Mouse (Mus musculus): ENCODE data around the gene Prr18. TPM values are rescaled to one million over a fixed set of nuclear protein-coding genes. Genes with fewer than 3 reads are reported as not detected.

Prr18 gene
- total and polyA plus RNA-seq, 2 experiments from 2014 or later, result 15.7 to 31.5 TPM

- H3K27me3 ChIP-seq (ENCODE audit: insufficient read depth, low read length), result no peaks in the 10 kb centered on the region
- WGBS, result 76% methylated on average over 5 of the region's 5 CpGs
- no peak overlapping the region for H3K4me3 ChIP-seq (ENCODE audit: low read depth, low read length)
- H3K4me1 ChIP-seq (ENCODE audit: insufficient read depth, low read length), result no peaks in the 10 kb centered on the region
- H3K9me3 ChIP-seq (ENCODE audit: low read length), result no peaks in the 10 kb centered on the region
- H3K36me3 ChIP-seq (ENCODE audit: insufficient read depth, low read length), result peaks cover 22% of the 10 kb centered on the region
- no peak overlapping the region for H3K27ac ChIP-seq (ENCODE audit: low read depth, low read length)
- H3K4me2 ChIP-seq (ENCODE audit: low read depth, low read length, poor library complexity, severe bottlenecking), result no peak overlapping the region
- H3K9ac ChIP-seq (replicated peaks; ENCODE audit: low read length, poor library complexity, severe bottlenecking), result no peak overlapping the region
- DNase-seq (ENCODE audit: low spot score), result no peak
- TF ChIP-seq CTCF (IDR thresholded peaks at IDR 0.05), result no peak
- no peak for ATAC-seq (ENCODE audit: low FRiP score)
Measured at GRCm38 (mm10) chr17:8330602-8331001, 6.7 kb upstream of the Prr18 start.

DNA sequence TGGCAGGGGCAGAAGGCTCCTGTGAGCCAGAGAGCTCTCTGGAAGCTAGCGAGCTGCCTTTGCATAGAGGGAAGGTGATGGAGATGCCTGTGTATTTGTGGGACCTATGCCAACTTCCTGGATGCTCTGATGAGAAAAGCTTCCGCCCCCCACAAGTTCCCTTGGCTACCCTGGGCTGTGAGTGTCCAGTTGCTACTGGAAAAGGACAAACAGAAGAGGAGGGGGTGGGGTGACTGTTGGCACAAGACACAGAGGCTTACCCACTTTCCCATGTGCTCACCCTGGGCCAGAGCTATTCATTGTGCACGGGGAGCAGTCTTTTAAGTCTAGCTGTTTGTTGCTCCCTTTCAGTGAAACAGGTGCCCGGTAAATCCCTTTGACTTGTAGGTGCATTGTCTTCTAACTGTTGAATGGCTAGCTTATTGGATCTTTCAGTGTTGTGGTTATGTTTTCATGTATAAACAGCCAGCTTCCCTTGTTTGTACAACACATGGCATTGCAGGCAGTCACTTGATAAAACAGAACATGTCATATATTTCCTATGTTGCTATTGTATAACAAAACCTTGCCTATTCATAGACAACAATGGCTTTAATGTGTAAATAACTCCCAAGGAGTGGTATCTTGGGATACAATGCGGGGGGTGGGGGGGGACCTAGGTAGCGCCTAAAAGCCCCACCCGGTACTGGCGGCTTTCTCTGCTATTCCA, 2.6 kb downstream of the Prr18 start:
- DNase-seq (ENCODE audit: low spot score) (peak; percentile 90), ATAC-seq (ENCODE audit: low FRiP score) (peak; percentile 73)
- Histone ChIP-seq H3K4me3 (ENCODE audit: low read depth, low read length) (peak overlapping the region; percentile 75), H3K4me1 (ENCODE audit: insufficient read depth, low read length) (peaks cover 22% of the 10 kb centered on the region), H3K27ac (ENCODE audit: low read depth, low read length) (peak overlapping the region; percentile 95), H3K4me2 (ENCODE audit: low read depth, low read length, poor library complexity, severe bottlenecking) (peak overlapping the region; percentile 98), H3K9ac (replicated peaks; ENCODE audit: low read length, poor library complexity, severe bottlenecking) (peak overlapping the region; percentile 95), H3K9me3 (ENCODE audit: low read length) (no peaks in the 10 kb centered on the region), H3K27me3 (ENCODE audit: insufficient read depth, low read length) (no peaks in the 10 kb centered on the region), H3K36me3 (ENCODE audit: insufficient read depth, low read length) (no peaks in the 10 kb centered on the region)
- no peak for TF ChIP-seq CTCF (IDR thresholded peaks at IDR 0.05)
- WGBS, result 11% methylated on average over 8 of the region's 8 CpGs

DNA sequence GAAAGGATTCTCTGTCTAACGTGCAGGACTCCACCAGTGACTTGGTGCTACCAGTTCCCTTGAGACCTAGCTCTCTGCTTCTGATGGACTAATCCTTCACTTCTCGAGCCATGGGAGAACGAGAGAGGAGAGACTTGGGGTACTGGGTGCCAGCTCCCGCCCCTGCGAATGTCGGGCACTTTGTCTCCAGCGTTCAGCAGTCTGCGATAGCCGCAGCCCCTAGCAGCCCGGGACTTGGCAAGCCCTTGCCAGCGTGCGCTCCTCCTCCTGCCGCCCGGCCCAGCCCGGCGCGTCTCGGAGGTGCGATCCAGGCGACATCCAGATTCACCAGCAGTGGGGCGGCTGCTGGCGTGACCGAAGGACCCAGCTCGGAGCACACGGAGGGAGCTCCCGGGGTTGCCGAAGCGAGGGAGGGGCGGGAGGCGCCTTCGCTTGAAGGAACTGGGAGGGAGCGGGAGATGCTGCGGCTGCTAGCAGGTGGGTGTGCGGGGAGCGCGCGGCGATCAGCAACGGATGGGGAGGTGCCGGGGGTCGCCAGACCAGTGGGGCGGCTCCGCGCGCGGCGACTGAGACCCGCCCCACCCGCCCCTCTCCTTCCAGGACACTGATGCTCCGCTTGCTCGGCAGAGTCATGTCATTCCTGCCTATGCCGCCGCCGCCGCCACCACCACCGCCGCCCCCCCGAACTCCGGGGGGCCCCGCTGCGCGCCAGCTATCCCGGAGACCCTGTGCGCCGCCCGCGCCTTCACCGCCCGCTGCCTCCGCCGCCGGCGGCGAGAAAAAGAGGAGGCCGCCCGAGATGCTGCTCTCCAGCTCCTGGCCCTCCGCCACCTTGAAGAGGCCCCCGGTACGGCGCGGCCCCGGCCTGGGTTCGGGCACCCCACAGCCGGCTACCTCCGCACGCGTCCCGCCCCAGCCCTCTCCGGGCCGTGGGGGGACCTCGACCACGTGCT, 3.4 kb downstream of the Prr18 start:
- H3K27me3 ChIP-seq (ENCODE audit: insufficient read depth, low read length), result no peaks in the 10 kb centered on the region
- ATAC-seq (ENCODE audit: low FRiP score) (peak; percentile 82), DNase-seq (ENCODE audit: low spot score) (peak; percentile 82)
- WGBS, result under 1% methylated on average over 45 of the region's 92 CpGs
- H3K4me1 ChIP-seq (ENCODE audit: insufficient read depth, low read length), result peaks cover 22% of the 10 kb centered on the region
- peak overlapping the region; percentile 75 for H3K4me3 ChIP-seq (ENCODE audit: low read depth, low read length)
- peak overlapping the region; percentile 98 for H3K4me2 ChIP-seq (ENCODE audit: low read depth, low read length, poor library complexity, severe bottlenecking)
- no peaks in the 10 kb centered on the region for H3K9me3 ChIP-seq (ENCODE audit: low read length)
- peak overlapping the region; percentile 95 for H3K27ac ChIP-seq (ENCODE audit: low read depth, low read length)
- 0 out of 2 replicates have a peak, but pooled peaks have one; percentile 1 for TF ChIP-seq CTCF (IDR thresholded peaks at IDR 0.05)
- peak overlapping the region; percentile 95 for H3K9ac ChIP-seq (replicated peaks; ENCODE audit: low read length, poor library complexity, severe bottlenecking)
- H3K36me3 ChIP-seq (ENCODE audit: insufficient read depth, low read length), result no peaks in the 10 kb centered on the region

DNA sequence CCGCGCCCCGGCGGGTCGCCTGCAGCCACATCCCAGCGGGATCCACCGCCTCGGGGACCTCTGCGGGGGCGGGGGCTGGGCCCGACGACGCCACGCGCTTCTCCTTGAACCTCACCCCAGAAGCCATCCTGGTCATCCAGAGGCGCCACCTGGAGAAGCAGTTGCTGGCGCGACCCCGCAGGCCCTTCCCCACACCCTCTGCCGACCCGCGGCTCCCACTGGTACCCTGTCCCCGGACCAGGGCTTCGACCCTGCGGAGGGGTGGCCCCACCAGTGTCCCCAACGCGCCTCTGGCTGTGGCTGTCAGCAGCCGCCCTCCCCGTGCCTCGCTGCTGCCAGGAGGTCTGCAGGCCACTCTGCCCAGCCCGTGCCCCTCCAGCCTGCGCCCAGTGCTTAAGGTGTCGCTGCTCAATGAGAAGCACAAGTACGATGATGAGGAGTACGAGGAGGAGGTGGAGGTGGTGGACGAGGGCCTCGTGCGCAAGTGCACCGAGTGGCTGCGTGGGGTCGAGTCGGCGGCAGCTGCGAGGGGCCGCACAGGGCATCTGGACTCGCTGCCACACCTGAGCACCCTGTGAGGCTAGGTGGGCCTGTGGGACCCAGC, 4.2 kb downstream of the Prr18 start:
- H3K36me3 ChIP-seq (ENCODE audit: insufficient read depth, low read length), result no peaks in the 10 kb centered on the region
- H3K27ac ChIP-seq (ENCODE audit: low read depth, low read length), result peak overlapping the region; percentile 95
- no peaks in the 10 kb centered on the region for H3K9me3 ChIP-seq (ENCODE audit: low read length)
- peak overlapping the region; percentile 95 for H3K9ac ChIP-seq (replicated peaks; ENCODE audit: low read length, poor library complexity, severe bottlenecking)
- TF ChIP-seq CTCF (IDR thresholded peaks at IDR 0.05), result no peak; the same call in 1 of the 2 replicates
- ATAC-seq (ENCODE audit: low FRiP score), result peak; percentile 18
- H3K4me1 ChIP-seq (ENCODE audit: insufficient read depth, low read length), result peaks cover 22% of the 10 kb centered on the region
- 7% methylated on average over 46 of the region's 46 CpGs for WGBS
- H3K27me3 ChIP-seq (ENCODE audit: insufficient read depth, low read length), result no peaks in the 10 kb centered on the region
- H3K4me2 ChIP-seq (ENCODE audit: low read depth, low read length, poor library complexity, severe bottlenecking), result peak overlapping the region; percentile 98
- DNase-seq (ENCODE audit: low spot score), result peak; percentile 12
- peak overlapping the region; percentile 75 for H3K4me3 ChIP-seq (ENCODE audit: low read depth, low read length)

DNA sequence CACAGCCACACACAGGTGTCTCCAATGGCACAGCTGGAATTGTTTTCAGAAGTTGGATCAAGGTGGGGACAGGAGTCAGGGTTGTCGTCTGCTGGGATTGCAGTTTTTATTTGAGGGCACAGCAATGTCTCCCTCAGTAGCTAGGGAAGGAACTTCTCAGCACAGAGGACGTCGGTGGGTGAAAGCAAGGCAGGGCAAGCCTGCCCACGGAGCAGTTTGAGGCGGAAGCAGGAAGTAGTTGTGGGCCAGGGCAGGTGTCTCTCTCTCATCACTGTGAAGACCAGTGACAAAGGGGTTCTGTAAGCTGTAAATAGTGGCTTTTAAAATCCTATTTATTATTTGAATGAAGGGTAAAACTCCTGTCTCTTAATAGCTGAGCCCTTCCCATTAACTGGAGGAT, 5.4 kb downstream of the Prr18 start:
- TF ChIP-seq CTCF (IDR thresholded peaks at IDR 0.05), result no peak
- Histone ChIP-seq H3K4me3 (ENCODE audit: low read depth, low read length) (peak overlapping the region; percentile 75), H3K9me3 (ENCODE audit: low read length) (no peaks in the 10 kb centered on the region), H3K9ac (replicated peaks; ENCODE audit: low read length, poor library complexity, severe bottlenecking) (peak overlapping the region; percentile 50; the same call in 1 of the 2 replicates), H3K27ac (ENCODE audit: low read depth, low read length) (no peak overlapping the region), H3K4me2 (ENCODE audit: low read depth, low read length, poor library complexity, severe bottlenecking) (peak overlapping the region; percentile 98), H3K36me3 (ENCODE audit: insufficient read depth, low read length) (no peaks in the 10 kb centered on the region), H3K4me1 (ENCODE audit: insufficient read depth, low read length) (peaks cover 22% of the 10 kb centered on the region), H3K27me3 (ENCODE audit: insufficient read depth, low read length) (no peaks in the 10 kb centered on the region)
- ATAC-seq (ENCODE audit: low FRiP score) (no peak), DNase-seq (ENCODE audit: low spot score) (no peak)
- 25% methylated on average over 5 of the region's 5 CpGs for WGBS

All from midbrain, postnatal 0 days (tissue).